20 mouse cellular contexts compared by ENCODE assay signal in genomic region chr2:169191465-169191864, GRCm38 (mm10).
A peak's percentile ranks its signal among the peaks of the same experiment; 100 is the strongest.
DNase-seq lines count a peak whose midpoint lies in the region; ATAC-seq lines count a peak whose summit lies in the region.
"Had no signal": no experiment of that assay in that cellular context is flagged by ENCODE, and none has a peak within 500 bp of the region (broad histone marks: within the 10 kb centered on the region; RNA-seq: fewer than 3 reads in every experiment).

No protein-coding gene starts in this region.

- WGBS in kidney, embryonic 14.5 days: 7% methylated on average over 10 of the region's 10 CpGs
- WGBS in neural tube, embryonic 15.5 days: 30% methylated on average over 10 of the region's 10 CpGs
- 13% methylated on average over 10 of the region's 10 CpGs for WGBS in limb, embryonic 10.5 days

- peak; percentile 55; the same call in 1 of the 2 replicates for ATAC-seq in kidney, embryonic 14.5 days (ENCODE audit: low FRiP score, low TSS enrichment)
- ATAC-seq in neural tube, embryonic 15.5 days (ENCODE audit: low FRiP score): no peak
- no peak for ATAC-seq in erythroblast, adult 5-6 weeks (replicated peaks; ENCODE audit: low FRiP score, poor library complexity, severe bottlenecking)
- ATAC-seq: forebrain, embryonic 14.5 days had no signal

- H3K4me2 ChIP-seq in kidney, embryonic 14.5 days (replicated peaks; ENCODE audit: low read depth, low read length): no peak overlapping the region
- no peak overlapping the region for H3K4me2 ChIP-seq in neural tube, embryonic 15.5 days
- H3K4me2 ChIP-seq: heart, embryonic 13.5 days had no signal

- no peak overlapping the region for H3K4me3 ChIP-seq in kidney, embryonic 14.5 days (ENCODE audit: low read length)
- no peak overlapping the region for H3K4me3 ChIP-seq in neural tube, embryonic 15.5 days (replicated peaks)
- H3K4me3 ChIP-seq in limb, embryonic 10.5 days: no peak overlapping the region
- H3K4me3 ChIP-seq: erythroblast, embryonic 14.5 days; forebrain, embryonic 10.5 days; gastrocnemius, adult 2 months; heart, embryonic 13.5 days had no signal

- H3K9me3 ChIP-seq in kidney, embryonic 14.5 days (ENCODE audit: control insufficient read depth, low read length): no peaks in the 10 kb centered on the region
- H3K9me3 ChIP-seq in neural tube, embryonic 15.5 days (replicated peaks): no peaks in the 10 kb centered on the region
- H3K9me3 ChIP-seq in limb, embryonic 10.5 days (replicated peaks): no peaks in the 10 kb centered on the region
- H3K9me3 ChIP-seq: forebrain, embryonic 10.5 days; heart, embryonic 13.5 days had no signal

- no peak for DNase-seq in kidney, postnatal 25 days
- peak; percentile 41 for DNase-seq in neural tube, embryonic 10.5 days (ENCODE audit: extremely low spot score, low spot score)
- peak; percentile 40 for DNase-seq in limb, embryonic 10.5 days (ENCODE audit: low spot score)
- DNase-seq in left cerebral cortex, adult 9 months (ENCODE audit: low spot score in 2 of 2): no peak
- DNase-seq: adrenal gland, adult 2 months; adrenal gland, postnatal 25 days; cerebellum, adult 18-20 months; cerebellum, adult 9-11 months; cerebellum, postnatal 36 days; gastrocnemius, adult 2 months; gastrocnemius, postnatal 36 days; heart, adult 11 months; heart, postnatal 36 days had no signal

- no peaks in the 10 kb centered on the region for H3K27me3 ChIP-seq in kidney, embryonic 14.5 days (ENCODE audit: control insufficient read depth, insufficient read depth, low read length)
- H3K27me3 ChIP-seq in neural tube, embryonic 15.5 days (replicated peaks): no peaks in the 10 kb centered on the region
- no peaks in the 10 kb centered on the region for H3K27me3 ChIP-seq in limb, embryonic 10.5 days (ENCODE audit: low read depth, poor library complexity, severe bottlenecking)
- H3K27me3 ChIP-seq: heart, embryonic 13.5 days had no signal

- 0 out of 2 replicates have a peak, but pooled peaks cover 6% of the 10 kb centered on the region for H3K4me1 ChIP-seq in kidney, embryonic 14.5 days (ENCODE audit: control insufficient read depth, insufficient read depth, low read length)
- H3K4me1 ChIP-seq in neural tube, embryonic 15.5 days: peaks cover 6% of the 10 kb centered on the region
- peaks cover 18% of the 10 kb centered on the region for H3K4me1 ChIP-seq in limb, embryonic 10.5 days
- H3K4me1 ChIP-seq: heart, embryonic 13.5 days had no signal

- H3K9ac ChIP-seq in kidney, embryonic 14.5 days (ENCODE audit: low read depth, low read length): no peak overlapping the region
- H3K9ac ChIP-seq in neural tube, embryonic 15.5 days (replicated peaks): no peak overlapping the region
- H3K9ac ChIP-seq: heart, embryonic 13.5 days had no signal

- no peaks in the 10 kb centered on the region for H3K36me3 ChIP-seq in kidney, embryonic 14.5 days (ENCODE audit: control insufficient read depth, insufficient read depth, low read length)
- no peaks in the 10 kb centered on the region for H3K36me3 ChIP-seq in neural tube, embryonic 15.5 days
- H3K36me3 ChIP-seq in limb, embryonic 10.5 days: no peaks in the 10 kb centered on the region
- H3K36me3 ChIP-seq: forebrain, embryonic 10.5 days; heart, embryonic 13.5 days had no signal

- no peak overlapping the region; the same call in 1 of the 2 replicates for H3K27ac ChIP-seq in kidney, embryonic 14.5 days (ENCODE audit: low read depth, low read length)
- H3K27ac ChIP-seq in neural tube, embryonic 15.5 days (replicated peaks): no peak overlapping the region
- H3K27ac ChIP-seq in limb, embryonic 10.5 days: peak overlapping the region; percentile 62
- H3K27ac ChIP-seq: forebrain, embryonic 10.5 days; gastrocnemius, adult 2 months; heart, embryonic 13.5 days had no signal

Comparison
In these comparisons a context has a peak if more than half of its experiments do, and no peak if none do; other contexts are left out.
1. DNase-seq: peak in neural tube, embryonic 10.5 days (single experiment) and limb, embryonic 10.5 days (single experiment); none in kidney, postnatal 25 days (0 of 2) and left cerebral cortex, adult 9 months (0 of 2).